Mouse (Mus musculus): ENCODE measurements at regions not wholly inside any gene's neighbourhood (a gene's known extent, or its start where the extent isn't known, plus 50 kb on each side); places are given as distances from the start of the nearest gene placed in this dataset.
"Not testable (repeated sequence)": the region's sequence is repeated elsewhere in the genome, so short reads cannot be mapped to it uniquely, and the experiment has no call there.

GRCm38 (mm10) chr1:105455783-105456182 lies 99.3 kb upstream of the Rnf152 start:
- not testable (repeated sequence) for TF ChIP-seq CTCF (IDR thresholded peaks at IDR 0.05; ENCODE audit: low read depth, low read length); POLR2A (IDR thresholded peaks at IDR 0.05; ENCODE audit: borderline replicate concordance, low read depth, low read length)

All from bone marrow macrophage, adult 2 months (primary cell).